Mouse (Mus musculus) large intestine, adult 2 months (tissue): ENCODE data around the gene Cysltr1. TPM values are rescaled to one million over a fixed set of nuclear protein-coding genes. Genes with fewer than 3 reads are reported as not detected.

Experiments used
- DNase-seq: peaks from one replicate; pipeline ENCODE4 v3.0.0-alpha.2; 2012; ENCODE audit warnings: low read depth, low spot score
- WGBS: fragments of 180-500 bp; shearing (Covaris S2); methylation state at CpG from one replicate; pipeline ENCODE4 v1.1.7; 2018; 5-methylcytosine and 5-hydroxymethylcytosine counted together
- polyA plus RNA-seq: library from polyadenylated mRNA; depleted of rRNA; stranded (reverse); fragments of >200 nt; gene quantifications from 2 replicates; pipeline ENCODE4 v1.2.3, GENCODE M21; 2012; rRNA removed

Gene Cysltr1
- 0.94 and 2.1 TPM in 2 replicates for polyA plus RNA-seq

GRCm38 (mm10) chrX:106603386-106603785, at the start of gene Cysltr1:
Gene Cysltr1, minus strand, starts transcription at chrX:106603679.
- no peak for DNase-seq

GRCm38 (mm10) chrX:106634799-106635541, 31.5 kb upstream of the Cysltr1 start:
- 80% methylated on average over 3 of the region's 3 CpGs for WGBS
- DNase-seq = no peak

More at GRCm38 (mm10) chrX:106603386-106603785, at the start of gene Cysltr1:
- WGBS = 13% methylated on average over 6 of the region's 6 CpGs

- DNase-seq = no peak
Observed at GRCm38 (mm10) chrX:106633543-106633942, 30.1 kb upstream of the Cysltr1 start.

- DNase-seq = no peak
- WGBS = 64% methylated on average over 1 of the region's 1 CpGs
Observed at GRCm38 (mm10) chrX:106628514-106628913, 25.0 kb upstream of the Cysltr1 start.

- 29% methylated on average over 3 of the region's 3 CpGs for WGBS
- no peak for DNase-seq
Observed at GRCm38 (mm10) chrX:106623667-106624066, 20.2 kb upstream of the Cysltr1 start.

- 54% methylated on average over 1 of the region's 1 CpGs for WGBS
Observed at GRCm38 (mm10) chrX:106622512-106622911, 19.0 kb upstream of the Cysltr1 start.

GRCm38 (mm10) chrX:106602574-106603258, 763 bp downstream of the Cysltr1 start:
- no peak for DNase-seq
- WGBS = 24% methylated on average over 9 of the region's 9 CpGs

More at GRCm38 (mm10) chrX:106622512-106622911, 19.0 kb upstream of the Cysltr1 start:
- DNase-seq = no peak

GRCm38 (mm10) chrX:106595904-106596303, 7.6 kb downstream of the Cysltr1 start:
- whole genome bisulfite sequencing = 79% methylated on average over 1 of the region's 1 CpGs
- no peak for DNase-seq

- no peak for DNase-seq
Observed at GRCm38 (mm10) chrX:106593914-106594313, 9.6 kb downstream of the Cysltr1 start.

- DNase-seq = no peak
- WGBS = 51% methylated on average over 3 of the region's 3 CpGs
Observed at GRCm38 (mm10) chrX:106582886-106583285, 20.6 kb downstream of the Cysltr1 start, which contains the start of gene Gm5127. Gene Gm5127, plus strand, starts transcription at chrX:106583186.

GRCm38 (mm10) chrX:106582197-106582596, 21.3 kb downstream of the Cysltr1 start:
- no peak for DNase-seq
- 47% methylated on average over 2 of the region's 2 CpGs for WGBS

- DNase-seq = no peak
Observed at GRCm38 (mm10) chrX:106580410-106580809, 23.1 kb downstream of the Cysltr1 start.

- no peak for DNase-seq
- 65% methylated on average over 3 of the region's 3 CpGs for WGBS
Observed at GRCm38 (mm10) chrX:106578966-106579365, 24.5 kb downstream of the Cysltr1 start.

GRCm38 (mm10) chrX:106555457-106555856, 48.0 kb downstream of the Cysltr1 start:
- WGBS = 68% methylated on average over 2 of the region's 2 CpGs
- DNase-seq = no peak

GRCm38 (mm10) chrX:106536359-106536758, 67.1 kb downstream of the Cysltr1 start:
- DNase-seq = no peak
- WGBS = 35% methylated on average over 3 of the region's 3 CpGs

Other genes starting within 250 kb of the Cysltr1 start
- gene Fndc3c1, start 118.3 kb downstream of the Cysltr1 start, polyA plus RNA-seq = 0.01 and 0.02 TPM in 2 replicates
- 0.07 and 0.12 TPM in 2 replicates for gene Gm5127, start 20.5 kb downstream of the Cysltr1 start, polyA plus RNA-seq
- 0.05 and 0.15 TPM in 2 replicates for gene Rtl3, start 237.0 kb upstream of the Cysltr1 start, polyA plus RNA-seq